Mouse (Mus musculus) adrenal gland, adult 18-20 months (tissue): ENCODE results near the gene Hhip. TPM values are rescaled to one million over a fixed set of nuclear protein-coding genes. Genes with fewer than 3 reads are reported as not detected.

ENCODE experiments used
- DNase-seq, 2 experiments: peaks; one replicate each; pipeline ENCODE4 v3.0.0; 2021 to 2022; ENCODE audit warnings: low spot score in 2 of 2
- long read RNA-seq, 2 experiments: library from polyadenylated mRNA; stranded (forward); transcript quantifications; one replicate each; pipeline ENCODE4 v2.0.0; 2021
- total RNA-seq, 2 experiments: library from RNA; stranded (reverse); gene quantifications; 1 replicate in 1 of 2; 2 replicates in 1 of 2; pipeline ENCODE4 v1.2.3; 2021

The Hhip gene
- 1 to 10 TPM; 3.9 to 7.3 TPM for total RNA-seq
- long read RNA-seq, experiment 1, full-length matches to known transcripts = 3 of 4 reads
- long read RNA-seq, experiment 1, partial matches to known transcripts = 0 of 4 reads
- long read RNA-seq, experiment 1, other reads (novel, unspliced or antisense) = 1 of 4 reads
- long read RNA-seq, experiment 2, full-length matches to known transcripts = 2 of 5 reads
- long read RNA-seq, experiment 2, partial matches to known transcripts = 1 of 5 reads
- long read RNA-seq, experiment 2, other reads (novel, unspliced or antisense) = 2 of 5 reads

DNA sequence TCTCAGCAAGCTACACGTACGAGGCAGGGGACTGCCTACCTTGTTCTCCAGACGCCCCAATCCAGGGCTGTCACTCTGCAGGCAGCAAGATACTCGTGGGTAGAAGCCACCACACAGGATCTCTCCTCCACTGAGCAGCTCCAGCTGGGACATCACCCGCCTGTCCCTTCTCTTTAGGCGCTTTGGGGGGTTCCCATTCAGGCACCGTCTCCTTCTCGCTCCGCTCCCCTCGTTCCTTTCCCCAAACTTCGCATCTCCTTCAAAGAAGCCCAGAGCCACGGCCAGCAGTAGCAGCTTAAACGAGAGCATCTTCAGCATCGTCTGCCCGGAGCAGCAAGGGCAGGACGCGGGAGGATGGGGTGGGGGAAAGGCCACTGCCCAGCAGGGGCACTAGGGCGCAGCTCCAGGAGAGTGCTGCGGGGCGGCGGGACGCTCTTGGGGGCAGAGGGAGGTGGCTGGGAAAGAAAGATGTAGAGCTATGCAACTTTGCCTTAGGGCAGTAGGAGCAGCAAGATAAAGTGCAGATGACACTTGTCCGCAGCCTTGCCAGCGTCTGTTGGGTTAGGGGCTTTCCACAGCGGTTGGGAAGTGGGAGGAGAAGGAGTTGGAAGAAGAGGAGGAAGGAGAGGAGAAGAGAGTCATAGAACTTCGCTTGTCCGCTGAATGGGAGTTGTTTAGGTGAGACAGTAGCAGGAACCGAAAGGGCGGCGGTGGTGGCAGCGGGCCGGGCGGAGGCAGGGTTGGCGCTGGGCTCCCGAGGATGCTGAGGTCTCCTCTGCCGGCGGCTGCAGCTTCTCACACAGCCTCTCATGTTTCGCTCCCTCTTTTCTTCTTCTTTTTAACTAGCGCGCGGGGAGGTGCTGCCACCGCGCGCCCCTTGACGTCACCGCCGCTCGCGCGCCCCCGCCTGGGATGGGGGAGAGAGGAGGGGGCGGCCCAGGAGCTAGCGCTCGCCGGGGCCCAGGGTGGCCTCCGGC is at the start of gene Hhip:
Hhip (minus strand) TSS at position 809 of the 977 bp plus-strand sequence.
- peak in 1 of 2 experiments; percentile 8 for DNase-seq

DNA sequence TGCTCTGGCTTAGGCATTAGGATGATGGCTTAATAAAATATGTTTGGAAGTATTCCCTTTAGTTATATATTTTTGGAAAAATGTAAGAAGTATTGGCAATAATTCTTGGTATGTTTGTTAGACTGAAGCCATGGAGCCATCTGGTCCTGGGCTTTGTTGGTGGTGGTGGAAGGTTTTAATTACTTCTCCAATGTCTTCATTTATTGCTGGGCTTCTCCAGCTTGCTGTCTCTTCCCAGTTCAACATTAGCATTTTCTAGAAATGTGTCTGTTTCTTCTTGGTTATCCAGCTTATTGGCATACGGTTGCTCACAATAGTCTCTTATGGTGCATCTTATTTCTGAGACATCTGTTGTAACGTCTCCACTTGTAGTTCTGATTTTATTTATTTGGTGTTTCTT is 29.2 kb upstream of the Hhip start:
- no peak for DNase-seq

DNA sequence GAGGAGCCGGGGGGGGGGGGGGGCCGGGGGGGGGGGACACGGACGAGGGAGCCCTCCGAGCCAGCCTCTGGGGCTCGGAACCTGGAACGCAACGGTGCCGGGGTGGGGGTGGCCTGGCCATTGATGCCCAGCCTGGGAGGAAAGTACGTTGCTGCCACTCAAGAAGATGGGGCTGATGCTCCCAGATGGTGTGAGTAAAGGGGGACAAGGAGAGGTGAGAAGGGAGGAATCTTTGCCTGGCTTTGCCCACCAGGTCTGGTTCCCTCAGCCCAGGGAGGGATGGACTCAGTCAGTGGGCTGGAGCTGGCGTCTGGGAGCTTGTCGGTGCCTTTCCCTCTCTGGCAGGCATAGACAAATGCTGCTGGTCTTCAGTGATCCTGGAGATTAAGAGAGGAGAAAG is 387 bp upstream of the Hhip start:
- DNase-seq = no peak

DNA sequence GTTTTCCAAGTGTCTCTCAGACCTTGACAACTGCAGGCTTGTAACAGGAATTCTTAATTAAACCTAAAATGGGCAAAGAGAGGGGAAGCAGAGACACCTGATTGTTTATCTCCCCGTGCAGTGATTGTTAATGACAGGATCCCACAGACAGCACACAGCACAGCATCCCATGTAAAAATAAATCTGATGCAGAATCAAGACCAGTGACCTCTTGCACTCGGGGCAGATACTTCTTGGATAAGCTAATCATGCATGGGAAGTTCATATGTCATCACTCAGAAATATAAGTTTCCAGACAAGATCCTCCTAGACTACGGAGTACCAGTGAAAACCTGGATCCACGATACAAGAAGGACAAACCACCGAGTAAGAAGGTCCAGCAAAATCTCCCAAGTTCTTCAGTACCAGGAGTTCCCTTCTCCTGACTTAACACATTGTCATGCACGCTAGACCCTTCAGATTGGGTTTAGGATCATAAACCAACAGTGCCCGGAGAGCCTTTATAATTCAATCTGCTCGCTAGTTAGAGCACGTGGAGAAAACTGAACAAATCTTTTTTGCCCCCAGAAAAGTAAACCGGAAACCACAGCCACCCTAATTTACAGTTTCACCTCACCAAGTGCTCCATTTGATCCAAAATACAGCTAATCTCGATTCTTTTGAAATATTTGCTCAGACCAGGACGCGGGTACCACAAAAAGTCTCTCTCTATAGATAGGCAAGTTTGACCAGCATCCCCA is 1.3 kb downstream of the Hhip start:
- DNase-seq = no peak

DNA sequence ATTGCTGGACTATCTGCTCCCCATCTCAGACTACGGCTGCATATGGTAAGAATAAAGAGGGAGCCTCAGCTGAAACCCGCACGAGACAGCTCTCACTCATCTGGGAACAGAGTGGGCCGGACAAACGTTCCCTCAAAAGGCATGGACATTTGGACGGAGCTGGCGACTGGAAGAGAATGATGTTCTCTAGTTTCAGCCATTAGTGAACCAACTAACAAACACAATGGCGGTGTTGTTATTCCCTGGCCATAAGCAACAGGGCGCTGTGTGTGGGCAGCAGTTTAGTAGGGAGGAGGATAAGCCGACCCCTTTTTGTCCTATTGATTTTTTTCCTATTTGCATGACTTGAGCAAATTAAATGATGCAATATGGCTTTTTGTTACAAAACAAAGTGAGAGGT is 2.0 kb downstream of the Hhip start:
- DNase-seq = no peak

DNA sequence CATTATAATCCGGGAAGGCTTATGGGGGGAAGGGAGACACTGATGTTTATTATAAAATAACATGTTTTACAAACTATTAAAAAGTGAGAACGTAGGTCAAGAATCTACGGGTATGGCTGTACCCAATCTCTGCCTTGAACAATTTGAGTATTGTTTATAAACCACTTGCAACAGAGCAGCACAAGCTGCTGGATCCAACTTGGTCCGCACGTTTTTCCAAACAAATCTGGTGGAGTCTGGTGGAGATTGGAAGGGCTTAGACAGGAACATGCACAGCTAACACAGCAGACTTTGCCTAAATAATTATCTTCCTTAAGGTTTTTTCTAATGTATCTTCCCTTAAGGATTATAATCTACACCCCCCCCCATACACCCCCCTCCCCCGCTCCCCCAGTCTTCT is 2.7 kb downstream of the Hhip start:
- no peak for DNase-seq

DNA sequence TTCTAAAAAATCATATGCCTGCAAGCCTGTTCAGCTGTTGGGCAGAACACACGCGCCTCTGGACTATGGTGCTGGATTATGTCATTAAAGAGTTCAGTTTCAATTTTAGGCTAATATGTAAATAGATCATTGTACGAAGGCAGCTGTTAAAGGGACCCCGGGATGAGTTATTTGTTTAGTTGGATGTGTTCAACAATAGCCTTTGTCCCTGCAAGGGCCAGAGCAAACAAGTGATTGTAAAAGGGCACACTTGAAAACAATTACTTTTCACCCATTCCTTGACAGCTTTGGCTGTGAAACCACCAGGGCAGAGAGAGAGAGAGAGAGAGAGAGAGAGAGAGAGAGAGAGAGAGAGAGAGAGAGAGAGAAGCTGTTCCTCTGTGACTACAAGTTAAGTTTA is 3.6 kb downstream of the Hhip start:
- DNase-seq = no peak

DNA sequence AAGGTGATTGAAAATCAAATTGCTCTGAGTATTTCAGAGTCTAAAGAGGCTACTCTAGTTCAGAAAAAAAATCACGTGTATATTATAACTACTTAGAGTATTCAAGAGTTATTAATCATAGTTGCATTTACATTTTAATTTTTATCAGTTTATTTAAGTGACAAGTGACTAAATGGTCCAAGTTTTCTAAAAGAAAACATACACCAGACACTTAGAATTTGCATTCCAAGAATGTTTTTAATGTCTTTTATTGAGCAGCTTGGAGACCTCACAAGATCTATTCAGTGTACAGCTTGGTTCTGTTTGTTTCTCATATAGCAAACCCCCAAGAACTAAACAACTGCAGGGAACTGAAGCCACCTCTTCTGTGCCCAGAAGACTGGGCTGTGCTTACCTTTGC is 5.0 kb downstream of the Hhip start:
- DNase-seq = no peak

DNA sequence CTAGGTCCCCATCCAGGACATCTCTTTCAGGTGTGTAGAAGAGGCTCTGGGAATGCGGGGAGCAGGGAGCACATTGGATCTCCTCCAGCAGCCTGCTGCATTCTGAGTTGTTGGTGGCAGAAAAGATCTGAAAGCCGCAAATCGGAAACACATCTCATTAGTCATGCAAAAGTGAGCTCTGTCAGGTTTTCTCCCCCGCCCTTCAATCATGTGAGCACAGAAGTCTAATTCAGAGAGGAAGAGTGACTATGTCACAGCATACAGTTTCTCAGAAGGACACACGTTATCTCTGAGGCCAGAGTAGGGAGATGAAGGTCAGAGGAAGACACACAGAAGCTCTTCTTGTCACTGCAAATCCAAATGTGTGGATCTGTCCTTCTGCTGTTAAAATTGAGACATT is 6.3 kb downstream of the Hhip start:
- no peak for DNase-seq

DNA sequence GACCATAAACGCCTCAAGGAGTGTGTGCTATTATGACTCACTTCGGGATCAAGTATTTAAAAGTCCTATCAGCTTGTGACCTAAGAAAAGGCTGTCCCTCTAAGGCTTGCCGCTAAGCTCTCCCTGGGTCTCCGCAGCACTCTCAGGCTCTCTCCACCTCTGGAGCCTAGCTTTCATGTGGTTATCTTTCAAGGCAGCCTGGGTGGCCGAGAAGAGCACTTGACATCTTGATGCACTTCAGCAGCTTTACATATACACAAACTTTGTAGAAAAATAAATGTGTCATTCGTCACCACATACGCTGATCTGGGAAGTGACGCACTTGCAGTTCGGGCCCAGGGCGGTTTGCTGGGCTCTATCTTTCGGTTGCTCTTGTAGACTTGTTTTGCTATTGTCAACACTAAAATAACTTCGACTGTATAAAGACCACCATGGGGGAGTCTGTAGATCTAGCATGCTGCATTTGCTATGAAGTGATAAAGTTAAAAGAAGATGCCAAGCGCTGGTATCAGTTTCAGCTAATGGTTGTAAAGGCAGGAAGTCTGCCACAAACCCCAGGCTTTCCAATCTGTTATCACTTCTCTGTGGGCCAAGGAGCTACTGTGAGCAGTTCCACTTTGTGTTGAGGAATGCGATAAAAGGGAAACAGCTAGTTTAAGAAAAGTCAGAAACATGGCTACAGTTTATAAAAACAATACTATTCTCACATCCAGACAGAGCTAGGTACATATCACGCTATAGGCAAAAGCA is 8.4 kb downstream of the Hhip start:
- no peak for DNase-seq

DNA sequence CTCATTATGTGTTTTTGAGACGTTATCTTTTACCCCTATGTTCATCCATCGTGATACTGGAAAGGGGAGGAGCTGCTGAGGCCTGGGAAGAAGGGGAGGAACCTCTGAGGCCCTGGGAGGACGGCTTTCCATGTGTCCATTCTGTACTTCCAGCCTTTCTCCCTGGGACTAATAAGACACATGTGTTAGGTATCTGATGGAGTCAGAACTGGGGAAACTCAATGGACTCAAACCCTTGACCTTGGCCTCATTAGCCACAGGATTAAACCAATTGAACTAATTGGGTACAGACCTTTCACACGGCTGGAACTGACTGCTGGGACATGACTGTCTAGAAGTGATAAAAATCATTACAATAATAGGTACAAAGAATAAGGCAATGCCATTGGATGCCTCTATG is 9.6 kb downstream of the Hhip start:
- no peak for DNase-seq

DNA sequence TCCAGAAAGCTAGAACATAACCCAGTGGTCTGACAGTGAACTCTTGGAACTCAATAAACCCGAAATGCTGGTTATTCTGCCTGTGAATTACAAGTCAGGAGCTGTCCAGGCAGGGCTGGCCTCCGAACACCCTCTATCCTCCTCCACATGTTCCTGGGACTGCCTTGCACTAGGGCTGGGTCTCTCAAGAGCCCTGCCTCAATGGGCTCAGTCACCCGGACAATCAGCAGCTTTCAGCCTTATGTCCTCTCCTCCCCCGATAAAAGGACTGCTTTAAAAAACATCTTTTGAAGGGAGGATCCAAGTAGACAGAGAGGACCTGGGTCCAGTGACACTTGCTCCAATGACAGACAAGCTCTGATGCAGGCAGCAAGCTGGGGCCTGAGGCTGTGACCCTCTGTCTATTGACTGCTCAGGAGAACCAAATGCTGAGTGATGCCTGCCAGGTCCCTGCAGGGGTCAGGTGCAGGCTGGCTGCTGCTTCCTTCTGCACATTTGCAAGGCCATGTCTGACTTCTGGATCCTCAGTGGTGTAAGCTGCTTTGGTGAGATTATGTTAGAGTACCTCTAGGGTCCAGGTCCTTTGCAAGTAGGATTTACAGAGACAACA is 20.1 kb downstream of the Hhip start:
- DNase-seq = no peak

DNA sequence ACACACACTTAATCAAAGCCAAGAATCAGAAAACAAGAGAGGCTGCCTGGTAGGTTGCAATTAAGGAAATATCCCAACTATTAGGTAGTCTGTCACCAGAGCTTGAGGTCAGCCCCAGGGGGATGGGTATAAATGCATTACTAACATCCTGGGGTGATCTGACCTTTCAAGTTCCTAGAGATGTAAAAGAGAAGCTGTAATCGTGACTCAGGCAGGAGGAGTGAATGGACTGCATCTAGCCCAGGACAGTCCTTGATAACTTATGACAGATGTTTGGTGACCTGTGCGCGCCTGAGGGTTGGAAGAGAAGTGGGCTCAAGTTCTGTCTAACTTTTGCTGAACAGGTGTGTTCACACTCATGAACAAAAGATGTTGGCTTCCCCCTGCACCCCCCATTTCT is 25.2 kb downstream of the Hhip start:
- DNase-seq = no peak

DNA sequence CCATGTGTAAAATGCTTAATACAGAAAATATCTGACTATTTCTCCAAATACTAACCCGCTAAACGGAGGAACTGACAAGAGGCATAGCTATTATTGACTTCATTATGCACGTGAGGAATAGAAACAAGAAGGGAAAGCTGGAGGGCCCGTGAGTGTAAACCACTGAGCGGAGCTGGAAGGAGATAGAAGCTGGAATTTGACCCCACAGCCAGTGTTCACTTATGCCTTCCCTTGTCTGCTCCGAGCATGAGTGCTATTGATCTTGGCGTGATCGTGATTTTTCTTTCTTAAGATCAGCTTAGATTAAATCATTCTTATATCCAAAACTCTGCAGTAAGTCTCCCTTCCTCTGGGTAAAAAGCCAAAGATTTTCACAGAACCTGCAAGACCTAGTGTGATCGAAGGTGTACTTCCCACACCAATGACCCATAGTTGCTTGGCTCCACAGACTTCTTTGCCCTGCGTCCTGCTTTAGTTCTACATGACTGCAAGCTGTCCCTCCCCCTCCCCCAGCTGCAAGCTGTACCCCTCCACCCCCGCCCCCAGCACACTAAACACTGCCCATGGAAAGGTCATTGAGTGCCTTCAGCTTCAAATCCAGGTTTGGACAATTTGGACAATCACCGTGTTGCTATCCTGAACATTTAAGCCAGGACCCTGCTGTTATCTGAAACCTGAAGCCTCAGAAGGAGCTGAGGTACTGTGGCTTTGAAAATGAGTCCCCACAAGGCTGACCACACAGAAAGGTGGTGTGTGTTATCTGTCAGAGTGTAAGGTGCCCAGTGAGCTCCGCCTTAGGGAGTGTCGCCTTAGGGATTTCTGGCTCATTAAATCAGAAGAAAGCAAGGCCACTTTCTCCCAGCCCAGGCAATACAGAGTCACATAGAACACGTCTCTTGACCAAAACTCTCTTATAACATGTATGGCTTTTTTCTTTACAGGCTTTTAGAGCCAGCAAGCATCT is 26.2 kb downstream of the Hhip start:
- DNase-seq = no peak

DNA sequence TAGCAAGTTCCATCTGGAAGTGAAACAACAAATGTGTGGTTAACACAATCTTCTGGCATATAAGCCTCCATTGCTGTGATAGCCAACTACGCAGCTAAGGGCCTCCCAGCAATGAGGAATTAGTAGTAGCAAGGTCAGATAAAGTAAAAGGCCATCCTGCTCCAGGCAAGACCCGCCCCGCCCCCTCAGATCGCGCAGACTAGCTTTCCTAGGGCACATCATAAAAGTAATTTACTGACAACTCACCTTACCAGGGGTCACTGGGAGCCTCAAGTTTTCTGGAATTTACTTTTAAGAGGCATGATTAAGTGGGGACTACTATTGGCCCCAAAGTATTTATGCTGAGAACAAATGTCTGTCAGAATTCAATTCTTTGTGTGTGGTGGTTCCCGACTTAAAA is 28.2 kb downstream of the Hhip start:
- DNase-seq = no peak

DNA sequence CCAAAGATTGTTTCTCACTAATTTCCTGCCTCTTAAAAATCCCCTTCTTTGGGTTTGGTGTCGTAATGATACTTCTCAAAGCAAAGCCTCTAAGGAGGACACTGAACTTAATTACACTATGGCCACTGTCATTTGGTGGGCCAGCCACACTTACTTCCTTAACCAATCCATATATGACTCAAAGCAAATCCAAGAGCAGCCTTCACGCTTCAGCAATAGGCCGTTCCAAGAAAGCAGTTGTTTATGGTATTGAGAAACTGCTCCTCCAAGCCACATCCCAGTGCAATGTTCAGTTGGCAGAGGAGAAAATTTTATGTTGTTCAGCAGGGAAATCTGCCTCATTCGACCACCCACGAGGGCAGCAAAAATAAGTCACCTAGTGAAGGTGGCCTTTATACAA is 37.3 kb downstream of the Hhip start:
- no peak for DNase-seq

DNA sequence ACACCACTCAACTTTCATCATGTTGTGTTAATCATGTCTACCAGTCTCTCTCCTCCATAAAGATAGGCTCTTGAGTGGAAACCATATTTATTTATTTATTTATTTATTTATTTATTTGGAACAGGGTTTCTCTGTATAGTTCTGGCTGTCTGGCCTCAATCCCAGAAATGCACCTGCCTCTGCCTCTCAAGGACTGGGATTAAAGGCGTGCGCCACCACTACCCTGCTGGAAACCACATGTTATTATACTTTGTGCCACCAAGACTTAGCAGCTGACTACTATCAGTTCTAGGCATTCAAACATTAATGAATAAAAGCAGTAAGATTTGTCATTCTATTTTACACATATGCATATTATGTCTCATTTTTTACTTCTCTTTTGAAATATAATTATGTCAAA is 42.0 kb downstream of the Hhip start:
- DNase-seq = no peak

DNA sequence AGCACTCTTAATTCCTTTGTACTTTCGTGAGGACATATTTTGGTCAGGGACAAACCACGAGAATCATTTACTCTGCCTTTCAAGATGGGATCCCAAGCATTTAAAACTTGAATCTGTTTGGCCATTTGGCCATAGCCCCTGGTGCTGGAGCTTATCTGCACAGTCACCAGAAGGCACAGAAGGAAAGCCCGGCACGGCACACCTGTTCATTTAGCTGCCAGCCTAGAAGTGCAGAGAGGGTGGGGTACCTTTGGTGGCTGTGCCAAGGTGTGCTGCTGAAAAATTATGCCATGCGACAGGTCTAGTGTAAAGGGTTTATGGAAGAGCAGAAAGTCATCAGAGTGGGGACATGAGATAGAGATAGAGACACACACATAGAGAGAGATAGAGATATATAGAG is 53.4 kb downstream of the Hhip start:
- DNase-seq = no peak

DNA sequence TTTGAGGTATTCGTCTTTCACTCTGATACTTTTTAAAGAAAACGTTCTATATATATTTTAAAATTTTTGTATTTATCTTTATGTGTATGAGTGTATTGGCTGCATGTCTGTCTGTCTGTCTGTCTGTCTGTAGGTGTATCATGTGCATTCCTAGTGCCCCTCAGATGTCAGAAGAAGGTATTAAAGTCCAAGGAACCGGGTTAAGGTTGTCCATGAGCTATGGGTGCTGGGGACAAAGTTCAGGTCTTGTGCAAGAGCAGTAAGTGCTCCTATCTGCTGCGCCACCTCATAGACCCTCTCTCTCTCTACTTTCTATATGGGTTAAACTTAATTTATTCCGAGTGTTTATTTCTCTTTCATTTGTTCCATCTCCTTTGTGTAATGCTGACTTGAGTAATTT is 55.5 kb downstream of the Hhip start:
- DNase-seq = no peak
